Mouse (Mus musculus) stomach, postnatal 0 days (tissue): Measurements from ENCODE around the gene Stt3b. TPM values are rescaled to one million over a fixed set of nuclear protein-coding genes. Genes with fewer than 3 reads are reported as not detected.

Source experiments
- ATAC-seq: fragments of 200-750 bp; cut with Nextera tagmentation; 2 replicates; pipeline ENCODE4 v1.8.0; 2017; ENCODE audit not compliant: low FRiP score, low TSS enrichment
- DNase-seq: peaks from one replicate; pipeline ENCODE4 v3.0.0-alpha.2; 2016; ENCODE audit warnings: low spot score
- H3K27ac ChIP-seq: fragments of 300-500 bp; sonication (generic); replicated peaks from 2 replicates; pipeline ENCODE4 v1.5.1; 2014; ENCODE audit warnings: mild to moderate bottlenecking, control low read depth
- H3K27me3 ChIP-seq: fragments of 300-500 bp; sonication (generic); 2 replicates; pipeline ENCODE4 v1.6.1; 2014; ENCODE audit warnings: low read length; ENCODE audit not compliant: control insufficient read depth, insufficient read depth
- H3K36me3 ChIP-seq: fragments of 300-500 bp; sonication (generic); 2 replicates; pipeline ENCODE4 v1.6.1; 2014; ENCODE audit warnings: low read length, mixed read lengths; ENCODE audit not compliant: control insufficient read depth, insufficient read depth
- H3K4me1 ChIP-seq: fragments of 300-500 bp; sonication (generic); replicated peaks from 2 replicates; pipeline ENCODE4 v1.6.1; 2014; ENCODE audit warnings: antibody characterized with exemption; ENCODE audit not compliant: control insufficient read depth, insufficient read depth
- H3K4me2 ChIP-seq: fragments of 300-500 bp; sonication (generic); replicated peaks from 2 replicates; pipeline ENCODE4 v1.6.1; 2014; ENCODE audit warnings: low read depth, mild to moderate bottlenecking, control low read depth, moderate library complexity
- H3K4me3 ChIP-seq: fragments of 300-500 bp; sonication (generic); 2 replicates; pipeline ENCODE4 v1.5.1; 2014; ENCODE audit warnings: low read depth, low read length, control low read depth
- H3K9ac ChIP-seq: fragments of 300-500 bp; sonication (generic); 2 replicates; pipeline ENCODE4 v1.6.1; 2014; ENCODE audit warnings: mild to moderate bottlenecking, low read length, control low read depth, mixed read lengths
- H3K9me3 ChIP-seq: fragments of 300-500 bp; sonication (generic); 2 replicates; pipeline ENCODE4 v1.6.1; 2016; ENCODE audit warnings: low read length; ENCODE audit not compliant: control insufficient read depth
- CTCF ChIP-seq: IDR thresholded peaks from 2 replicates; pipeline ENCODE4 v1.5.1; 2016; ENCODE audit warnings: antibody characterized with exemption, low read depth, mild to moderate bottlenecking, moderate library complexity
- EP300 ChIP-seq: optimal IDR thresholded peaks from 2 replicates; pipeline ENCODE3; 2016; ENCODE audit warnings: antibody characterized with exemption
- WGBS: fragments of 180-500 bp; shearing (Covaris S2); extraction: QIAGEN DNeasy Blood & Tissue Kit; methylation state at CpG from one replicate; pipeline ENCODE4 v1.1.7; 2014; 5-methylcytosine and 5-hydroxymethylcytosine counted together
- polyA plus RNA-seq: library from polyadenylated mRNA; unstranded; fragments of >200 nt; fragmentation: Nextera tagmentation; extraction: Ambion mirVana; gene quantifications from 2 replicates; pipeline ENCODE4 v1.2.1, GENCODE M21; 2015

Gene Stt3b
- 48.9 and 49.6 TPM in 2 replicates for polyA plus RNA-seq

- Histone ChIP-seq H3K36me3 (no peaks in the 10 kb centered on the region), H3K4me3 (peak within 1 kb of the TSS; percentile 98), H3K27me3 (no peaks in the 10 kb centered on the region), H3K27ac (peak within 1 kb of the TSS; percentile 97), H3K9me3 (no peaks in the 10 kb centered on the region), H3K9ac (peak within 1 kb of the TSS; percentile 96), H3K4me1 (peaks cover 7% of the 10 kb centered on the region; the same call in 1 of the 2 replicates), H3K4me2 (peak within 1 kb of the TSS; percentile 59)
- peak; percentile 100 for DNase-seq
- under 1% methylated on average over 87 of the region's 91 CpGs for WGBS
- ATAC-seq = peak; percentile 96
- TF ChIP-seq CTCF = peak; percentile 66
- TF ChIP-seq EP300 = no peak
Measured at GRCm38 (mm10) chr9:115310346-115311222, at the start of gene Stt3b. Gene Stt3b, minus strand, starts transcription at chr9:115310421.

- 87% methylated on average over 2 of the region's 2 CpGs for WGBS
- Histone ChIP-seq H3K27me3 (no peaks in the 10 kb centered on the region), H3K4me1 (no peaks in the 10 kb centered on the region; the same call in 1 of the 2 replicates), H3K4me3 (no peak overlapping the region), H3K36me3 (no peaks in the 10 kb centered on the region), H3K4me2 (no peak overlapping the region), H3K27ac (no peak overlapping the region), H3K9ac (no peak overlapping the region), H3K9me3 (no peaks in the 10 kb centered on the region)
- TF ChIP-seq EP300 (no peak), CTCF (no peak)
- no peak for ATAC-seq
- no peak for DNase-seq
Measured at GRCm38 (mm10) chr9:115358421-115358820, 48.2 kb upstream of the Stt3b start.

- Histone ChIP-seq H3K9ac (no peak overlapping the region), H3K4me1 (no peaks in the 10 kb centered on the region; the same call in 1 of the 2 replicates), H3K36me3 (no peaks in the 10 kb centered on the region), H3K27ac (no peak overlapping the region), H3K27me3 (no peaks in the 10 kb centered on the region), H3K9me3 (no peaks in the 10 kb centered on the region), H3K4me3 (no peak overlapping the region), H3K4me2 (no peak overlapping the region)
- TF ChIP-seq EP300 (no peak), CTCF (no peak)
- 93% methylated on average over 1 of the region's 1 CpGs for WGBS
- DNase-seq (no peak), ATAC-seq (no peak)
Measured at GRCm38 (mm10) chr9:115357996-115358395, 47.8 kb upstream of the Stt3b start.

- WGBS = 42% methylated on average over 19 of the region's 19 CpGs
- no peaks in the 10 kb centered on the region for H3K9me3 ChIP-seq
- H3K4me3 ChIP-seq = no peak overlapping the region
- TF ChIP-seq EP300 (peak; percentile 89), CTCF (no peak)
- no peaks in the 10 kb centered on the region; the same call in 1 of the 2 replicates for H3K4me1 ChIP-seq
- DNase-seq (peak; percentile 92), ATAC-seq (peak; percentile 94)
- H3K27me3 ChIP-seq = no peaks in the 10 kb centered on the region
- H3K4me2 ChIP-seq = peak overlapping the region; percentile 23; the same call in 1 of the 2 replicates
- peak overlapping the region; percentile 84 for H3K27ac ChIP-seq
- no peak overlapping the region for H3K9ac ChIP-seq
- H3K36me3 ChIP-seq = no peaks in the 10 kb centered on the region
Measured at GRCm38 (mm10) chr9:115356731-115357458, 46.7 kb upstream of the Stt3b start.

GRCm38 (mm10) chr9:115355972-115356371 is 45.8 kb upstream of the Stt3b start:
- Histone ChIP-seq H3K4me3 (no peak overlapping the region), H3K4me2 (peak overlapping the region; percentile 20; the same call in 1 of the 2 replicates), H3K27ac (peak overlapping the region; percentile 84), H3K36me3 (no peaks in the 10 kb centered on the region), H3K9ac (no peak overlapping the region), H3K9me3 (no peaks in the 10 kb centered on the region), H3K27me3 (no peaks in the 10 kb centered on the region), H3K4me1 (no peaks in the 10 kb centered on the region; the same call in 1 of the 2 replicates)
- peak; percentile 75 for ATAC-seq
- WGBS = 26% methylated on average over 5 of the region's 5 CpGs
- TF ChIP-seq CTCF (no peak), EP300 (no peak)
- peak; percentile 84 for DNase-seq
